Mouse (Mus musculus): ENCODE measurements at regions not wholly inside any gene's neighbourhood (a gene's known extent, or its start where the extent isn't known, plus 50 kb on each side); places are given as distances from the start of the nearest gene placed in this dataset.

DNA sequence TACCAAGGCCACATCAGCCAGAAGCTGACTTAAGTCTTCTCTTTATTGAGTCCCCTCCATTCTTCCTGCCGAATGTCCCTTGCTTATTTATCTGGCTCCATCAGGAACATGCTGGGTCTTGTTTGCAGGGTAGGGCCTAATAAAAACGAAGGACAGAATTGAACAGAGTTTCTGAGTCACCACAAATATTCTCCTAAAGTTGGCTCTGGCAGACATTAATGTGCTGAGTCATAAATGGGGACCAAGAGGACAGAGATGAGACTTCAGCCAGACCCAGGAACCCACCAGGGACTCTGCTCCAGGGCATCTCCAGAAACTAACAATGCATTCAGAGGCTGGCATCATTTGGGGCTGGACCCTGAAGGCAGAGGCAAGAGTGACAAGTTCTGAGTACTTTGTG lies 143.4 kb upstream of the Nectin1 start:
- DNase-seq (ENCODE audit: low spot score in 2 of 2) = no peak

DNA sequence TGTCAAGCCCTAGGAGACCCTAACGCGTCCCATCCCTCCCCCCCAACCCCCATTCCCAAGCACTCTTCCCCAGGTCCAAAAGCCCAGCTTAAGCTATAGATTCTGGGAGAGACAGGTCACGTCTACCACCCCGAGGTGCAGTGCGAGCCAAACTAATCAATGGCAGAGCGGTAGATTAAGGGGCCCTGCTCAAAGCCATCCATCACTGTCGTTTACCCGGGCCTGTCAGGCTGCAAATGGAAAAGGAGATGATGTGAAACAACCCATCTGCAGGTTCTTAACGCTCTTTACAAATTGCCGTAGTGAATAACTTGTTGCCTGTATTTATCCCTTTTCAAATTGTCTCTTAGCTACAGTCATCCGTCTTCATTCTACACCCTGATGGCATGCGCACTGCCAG lies 126.2 kb upstream of the Nectin1 start:
- DNase-seq (ENCODE audit: low spot score in 2 of 2) = no peak

DNA sequence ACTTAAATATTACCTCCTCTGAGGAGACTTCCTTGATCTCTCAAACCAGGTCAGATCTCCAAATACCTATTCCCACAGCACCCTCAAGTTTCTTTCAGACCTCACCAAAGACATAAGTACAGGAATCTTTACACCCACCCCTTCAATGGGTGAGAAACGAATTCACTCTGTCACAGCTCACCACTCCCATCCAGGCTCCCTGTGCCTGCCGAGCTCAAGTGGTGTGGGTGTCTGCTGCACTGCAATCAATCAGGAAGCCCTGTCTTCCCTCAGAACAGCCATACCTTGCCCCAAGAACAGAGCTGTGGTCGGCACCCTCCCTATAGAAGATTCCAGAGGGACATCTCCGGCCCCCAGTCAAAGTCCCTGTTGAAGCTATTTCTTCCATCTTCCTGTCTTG lies 116.2 kb upstream of the Nectin1 start:
- DNase-seq (ENCODE audit: low spot score in 2 of 2) = no peak

DNA sequence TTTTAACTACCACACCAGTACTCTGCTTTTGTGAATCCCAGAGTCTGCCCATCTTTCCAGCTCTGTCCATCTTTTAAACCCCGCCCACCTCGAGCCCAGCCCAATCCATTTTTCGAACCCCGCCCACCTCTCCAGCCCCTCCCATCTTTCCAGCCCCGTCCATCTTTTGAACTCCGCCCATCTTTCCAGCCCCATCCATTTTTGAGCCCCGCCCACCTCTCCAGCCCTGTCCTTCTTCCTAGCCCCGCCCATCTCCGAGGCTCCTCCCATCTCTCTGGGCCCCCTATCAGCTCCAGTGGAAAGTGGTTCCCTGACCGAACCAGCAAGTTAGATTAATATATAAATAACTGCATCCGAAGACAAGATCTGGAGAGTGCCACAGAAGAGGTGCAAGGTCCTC lies 115.0 kb upstream of the Nectin1 start:
- DNase-seq (ENCODE audit: low spot score in 2 of 2) = peak in 1 of 2 experiments; percentile 66

DNA sequence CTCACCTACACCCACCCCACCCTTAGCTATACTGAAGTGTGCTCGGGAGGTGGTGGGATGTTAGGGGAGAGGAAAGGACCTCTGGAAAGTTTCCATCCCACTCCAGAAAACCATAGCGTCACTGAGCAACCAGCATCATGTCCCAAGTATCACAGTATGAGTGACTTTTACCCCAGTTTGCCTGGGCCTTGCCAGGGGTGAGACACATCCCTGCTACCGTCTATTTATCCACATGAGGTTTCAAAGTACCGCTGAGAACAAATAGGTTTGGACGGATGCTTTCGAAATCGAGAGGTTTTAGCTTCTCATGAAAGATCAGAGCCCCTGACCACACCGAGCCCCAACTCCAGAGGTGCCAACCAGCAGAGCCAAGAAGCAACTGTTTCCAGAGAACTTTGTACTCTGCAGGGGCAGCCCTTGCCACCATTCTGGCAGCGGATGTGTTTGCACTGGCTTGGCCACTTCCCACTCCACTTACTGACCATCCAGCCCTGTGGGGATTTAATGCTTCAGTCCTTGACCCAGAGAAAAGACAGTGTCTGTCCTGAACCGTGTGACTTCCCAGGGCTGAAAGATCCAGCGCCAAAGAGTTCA lies 107.3 kb upstream of the Nectin1 start:
- no peak for DNase-seq (ENCODE audit: low spot score in 2 of 2)

DNA sequence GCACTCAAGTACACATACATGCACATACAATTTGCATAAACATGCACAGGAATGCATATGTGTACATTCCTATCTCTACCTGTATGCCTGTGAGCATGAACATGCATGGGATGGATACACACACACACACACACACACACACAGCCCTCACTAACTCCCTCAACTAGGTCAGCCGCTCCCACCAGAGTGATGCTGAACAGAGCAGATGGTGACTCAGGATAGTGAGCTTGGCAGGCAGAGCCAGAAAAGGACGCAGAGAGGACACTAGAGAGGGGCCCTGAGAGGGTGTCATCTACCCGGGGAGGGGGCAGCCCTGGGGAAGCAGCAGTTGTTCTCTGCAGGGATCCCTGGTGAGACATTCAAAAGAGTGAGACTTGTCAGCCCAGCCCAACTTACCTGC lies 85.6 kb upstream of the Nectin1 start:
- no peak for DNase-seq (ENCODE audit: low spot score in 2 of 2)

DNA sequence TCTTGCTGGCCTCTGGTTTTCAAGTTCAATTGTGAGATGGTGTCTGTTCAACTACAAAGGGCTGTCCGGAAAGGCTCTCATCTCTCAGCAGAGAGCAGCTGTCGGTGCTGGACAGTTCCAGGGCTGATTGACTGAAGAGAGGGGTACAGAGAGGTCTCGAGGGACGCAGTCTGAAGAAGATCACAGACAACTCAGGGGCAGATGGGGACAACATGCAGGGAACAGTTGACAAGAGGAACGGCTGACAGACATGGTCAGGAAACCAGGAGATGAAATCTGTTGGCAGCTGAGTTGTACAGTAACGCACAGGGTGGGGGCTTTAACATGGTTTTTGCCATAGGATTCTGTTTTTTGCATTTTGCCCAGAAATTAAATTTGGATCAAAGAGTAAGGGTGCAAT lies 84.5 kb upstream of the Nectin1 start:
- DNase-seq (ENCODE audit: low spot score in 2 of 2) = no peak

DNA sequence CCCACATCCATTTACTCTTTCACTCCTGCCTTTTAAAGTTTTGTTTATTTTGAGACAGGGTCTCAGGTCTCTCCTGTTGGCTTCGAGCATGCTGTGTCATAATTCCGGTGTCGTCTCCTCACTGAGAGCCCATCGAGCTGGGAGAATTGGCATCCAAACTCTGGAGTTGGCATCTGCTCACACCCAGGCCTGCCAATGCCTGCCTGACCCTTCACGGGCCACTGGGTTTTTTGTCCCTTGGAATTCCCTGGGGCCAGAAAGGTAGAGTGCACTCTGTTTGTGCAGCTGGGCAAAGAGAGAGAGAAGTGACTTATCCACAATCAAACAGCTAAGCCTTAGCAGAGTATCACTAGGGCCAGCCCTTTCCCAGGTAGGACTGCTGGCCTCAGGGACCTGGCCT lies 83.6 kb upstream of the Nectin1 start:
- no peak for DNase-seq (ENCODE audit: low spot score in 2 of 2)

DNA sequence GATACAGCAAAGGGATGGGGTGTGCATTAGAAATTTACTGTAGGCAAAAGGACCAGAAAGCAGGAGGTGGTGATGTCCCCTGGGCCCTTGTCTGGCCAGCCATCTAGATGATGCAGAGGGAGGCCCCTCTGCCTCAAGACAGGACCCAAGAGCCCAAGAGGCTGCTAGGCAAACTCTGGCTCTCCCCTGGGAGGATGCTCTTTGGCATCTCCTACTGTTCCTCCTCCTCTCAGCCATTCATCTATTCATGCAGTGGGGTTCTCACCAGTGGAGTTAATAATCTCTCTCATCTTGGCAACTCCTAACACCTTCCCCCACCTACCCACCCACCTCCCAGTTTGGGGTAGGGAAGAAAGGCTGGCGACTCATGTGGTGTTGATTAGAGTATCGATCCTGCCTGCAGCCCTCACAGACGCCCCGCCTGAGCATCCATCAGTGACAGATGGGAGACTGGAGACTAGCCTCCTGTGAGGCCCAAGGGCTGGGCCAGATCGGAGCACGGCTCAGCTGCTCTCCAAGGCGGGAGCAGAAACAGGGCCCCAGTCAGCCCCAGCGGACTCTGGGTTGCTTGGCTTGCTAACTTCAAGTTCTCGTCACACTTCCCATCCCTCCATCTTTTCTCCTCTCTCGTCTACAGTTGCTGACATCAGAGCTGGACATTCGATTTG lies 82.8 kb upstream of the Nectin1 start:
- DNase-seq (ENCODE audit: low spot score in 2 of 2) = no peak

DNA sequence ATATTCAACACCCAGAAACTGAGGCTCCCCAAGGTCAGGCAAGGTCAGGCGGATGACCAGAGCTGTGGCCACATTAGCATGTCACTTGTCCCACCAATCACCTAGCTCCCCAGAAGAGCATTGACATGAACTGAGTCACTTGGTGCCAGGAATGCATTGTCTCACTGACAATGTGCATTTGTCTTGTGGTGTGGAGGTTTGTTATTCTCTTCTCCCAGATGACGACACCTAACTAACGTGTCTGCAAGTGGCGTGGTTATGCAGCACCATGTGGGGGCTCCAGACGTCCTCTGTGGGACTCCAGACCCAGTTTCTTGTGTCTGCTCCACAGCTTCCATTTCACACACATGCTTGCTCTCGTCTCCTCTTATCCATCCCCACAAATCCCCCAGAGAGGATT lies 82.1 kb upstream of the Nectin1 start:
- DNase-seq (ENCODE audit: low spot score in 2 of 2) = no peak

DNA sequence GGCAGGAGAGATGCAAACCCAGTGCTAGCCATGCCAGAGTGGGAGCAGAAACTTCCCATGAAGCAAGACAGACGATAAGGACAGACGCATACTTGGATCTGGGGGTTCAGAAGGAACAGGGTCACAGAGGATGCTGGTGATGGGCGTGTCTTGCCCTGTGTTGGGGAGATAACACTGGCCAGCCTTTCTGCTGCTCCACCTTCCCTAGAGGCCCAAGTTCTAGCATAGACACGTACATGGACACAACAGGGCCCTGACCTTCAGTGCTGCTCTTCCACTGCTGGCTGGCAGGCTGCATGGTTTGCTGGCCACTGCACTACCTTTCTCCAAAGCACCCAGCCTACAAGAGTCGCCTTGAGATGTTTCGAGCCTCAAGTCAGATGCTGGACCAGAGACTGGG lies 76.4 kb upstream of the Nectin1 start:
- no peak for DNase-seq (ENCODE audit: low spot score in 2 of 2)

DNA sequence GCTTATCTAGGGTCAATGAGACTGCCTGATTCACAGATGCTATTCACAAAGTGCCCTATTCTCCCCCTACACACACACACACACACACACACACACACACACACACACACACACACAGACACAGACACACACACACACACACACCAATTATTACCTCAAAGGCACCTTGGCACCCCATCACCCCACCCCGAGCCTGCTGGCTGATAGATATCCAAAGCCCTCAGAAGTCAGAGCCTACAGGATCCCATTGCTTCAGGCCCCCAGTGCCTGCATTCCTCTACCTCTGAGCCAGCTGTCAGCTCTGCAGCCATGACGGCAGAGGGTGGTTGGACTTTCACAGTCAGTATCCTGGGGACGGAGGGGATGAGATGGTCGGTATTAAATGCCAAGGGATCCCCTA lies 75.8 kb upstream of the Nectin1 start:
- DNase-seq (ENCODE audit: low spot score in 2 of 2) = no peak

DNA sequence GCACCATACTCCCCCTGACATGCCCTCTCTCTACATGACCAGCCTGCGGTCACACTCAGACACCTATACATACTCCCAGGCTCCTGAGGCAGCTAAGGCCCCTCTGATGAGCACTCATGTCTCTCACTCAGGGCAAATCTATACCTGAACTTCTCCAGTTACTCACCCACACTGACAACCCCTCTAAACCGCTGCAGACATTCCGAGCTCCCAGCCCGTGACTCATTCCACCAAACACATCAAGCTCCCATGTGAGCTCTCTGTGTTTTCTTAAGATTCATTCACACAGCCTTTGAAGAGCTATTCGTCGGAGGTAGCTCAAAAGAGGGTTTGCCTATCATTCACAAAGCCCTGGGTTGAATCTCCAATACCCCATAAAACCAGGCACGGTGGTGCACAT lies 75.1 kb upstream of the Nectin1 start:
- no peak for DNase-seq (ENCODE audit: low spot score in 2 of 2)

DNA sequence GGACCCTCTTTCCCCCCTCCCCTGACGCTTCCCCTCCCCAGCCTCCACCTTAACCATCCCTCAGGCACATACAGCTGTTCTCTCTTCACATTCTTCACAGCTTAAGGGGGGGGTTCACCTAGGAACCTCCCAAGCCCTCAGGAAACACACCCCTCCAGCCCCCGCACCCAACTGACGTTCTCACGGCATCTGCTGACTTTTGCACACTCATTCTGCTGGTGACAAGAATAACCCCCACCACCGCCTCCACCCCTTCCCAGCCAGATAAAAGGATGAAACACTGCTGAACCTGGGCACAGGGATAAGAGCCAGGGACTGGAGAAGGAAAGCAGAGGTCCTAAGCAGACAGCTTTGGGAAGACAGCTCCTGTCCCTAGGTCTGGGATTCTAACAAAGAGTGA lies 73.2 kb upstream of the Nectin1 start:
- DNase-seq (ENCODE audit: low spot score in 2 of 2) = no peak

DNA sequence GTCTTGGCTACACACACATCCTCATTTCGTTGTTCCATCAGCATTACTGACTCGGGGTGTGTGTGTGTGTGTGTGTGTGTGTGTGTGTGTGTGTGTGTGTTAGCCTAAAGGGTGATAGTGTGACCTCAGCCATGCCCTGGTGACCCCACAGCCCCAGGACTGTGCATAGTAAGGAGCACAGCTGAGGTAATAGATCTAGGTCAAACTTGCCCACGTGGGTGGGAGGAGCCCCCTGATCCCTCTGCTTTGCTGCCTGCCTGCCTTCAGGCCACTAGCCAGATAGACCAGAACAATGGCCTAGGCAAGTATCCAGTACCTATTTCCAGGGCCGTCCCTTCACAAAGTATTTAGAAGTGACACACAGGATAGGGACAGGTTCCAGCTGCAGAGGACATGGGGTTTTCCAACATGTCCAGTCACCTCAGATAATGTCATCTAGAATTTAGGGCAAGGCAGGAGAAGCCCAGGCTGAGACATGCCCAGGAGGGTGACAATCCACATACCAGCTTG lies 70.6 kb upstream of the Nectin1 start:
- no peak for DNase-seq (ENCODE audit: low spot score in 2 of 2)

DNA sequence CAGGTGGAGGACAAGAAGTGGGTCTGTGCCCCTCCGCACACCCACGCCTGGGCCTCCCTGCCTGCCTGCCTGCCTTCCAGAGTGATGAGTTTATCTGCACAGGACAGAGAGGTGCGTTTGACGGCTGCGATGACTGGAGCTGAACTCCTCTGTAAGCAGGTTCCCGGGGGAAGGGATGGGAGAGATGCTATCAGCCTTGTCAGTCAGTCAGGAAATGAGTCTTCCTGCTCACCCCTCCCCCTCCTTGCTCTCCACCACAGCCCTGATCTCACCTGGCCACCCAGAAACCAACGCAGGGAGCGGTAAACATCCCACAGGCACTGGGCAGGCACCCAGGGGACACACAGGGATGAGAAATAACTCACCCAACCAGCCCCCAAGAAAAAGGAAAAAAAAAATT lies 69.5 kb upstream of the Nectin1 start:
- no peak for DNase-seq (ENCODE audit: low spot score in 2 of 2)

DNA sequence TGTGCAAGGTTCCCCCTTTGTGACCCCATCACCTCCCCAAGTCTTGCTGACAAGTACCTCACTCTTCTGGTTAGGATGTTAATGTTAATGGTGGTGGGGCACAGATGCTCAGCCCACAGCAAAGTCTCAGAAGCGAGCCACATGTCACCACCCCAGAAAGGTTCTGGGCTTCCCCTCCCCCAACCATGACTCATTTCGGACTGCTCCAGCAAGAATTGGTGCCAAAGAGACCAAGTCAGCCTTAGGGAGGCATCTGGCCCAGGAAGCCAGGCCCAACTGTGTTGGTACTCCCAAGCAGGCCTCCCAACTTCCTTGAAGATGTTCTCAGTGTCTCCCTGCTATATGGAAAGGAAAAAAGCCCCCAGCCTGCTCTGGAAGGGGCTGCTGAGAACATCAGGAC lies 67.8 kb upstream of the Nectin1 start:
- no peak for DNase-seq (ENCODE audit: low spot score in 2 of 2)

DNA sequence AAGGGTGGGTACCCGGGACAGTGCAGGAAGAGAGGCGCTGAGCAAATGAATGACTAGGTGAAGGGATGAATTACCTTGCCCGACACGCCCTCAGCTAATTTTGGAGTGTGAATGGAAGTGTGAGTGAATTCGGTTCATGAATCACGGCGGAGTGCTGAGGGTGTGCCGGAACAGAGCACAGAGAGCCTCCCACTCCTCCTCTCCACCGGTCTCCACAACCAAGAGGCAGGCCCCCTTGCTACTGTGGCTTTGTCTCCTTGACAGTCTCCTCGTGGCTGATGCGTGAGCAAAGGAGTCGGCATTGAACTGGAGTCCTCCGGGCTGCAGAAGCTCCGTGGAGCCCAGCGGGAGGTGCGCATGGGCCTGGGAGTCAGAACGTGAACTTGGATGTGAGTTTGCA lies 64.5 kb upstream of the Nectin1 start:
- no peak for DNase-seq (ENCODE audit: low spot score in 2 of 2)

DNA sequence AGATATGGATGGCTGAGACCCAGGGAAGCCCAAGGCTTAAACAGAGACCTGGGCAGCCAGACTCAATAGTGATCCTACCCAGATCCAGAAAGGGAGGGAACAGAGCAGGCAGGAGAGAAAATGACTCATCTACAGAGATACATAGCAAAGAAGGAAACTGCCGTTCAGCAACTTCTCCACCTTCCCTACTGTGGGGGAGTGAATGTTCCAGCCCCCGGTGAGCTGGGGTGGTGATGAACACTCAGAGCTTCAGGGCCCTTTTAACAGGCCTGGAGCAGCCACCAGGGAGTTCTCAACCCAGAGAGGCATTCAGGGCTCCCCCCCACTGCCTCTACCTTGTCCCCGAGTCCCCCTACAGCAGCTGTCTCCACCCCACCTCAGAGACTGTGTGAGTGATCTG lies 62.5 kb upstream of the Nectin1 start:
- DNase-seq (ENCODE audit: low spot score in 2 of 2) = no peak

DNA sequence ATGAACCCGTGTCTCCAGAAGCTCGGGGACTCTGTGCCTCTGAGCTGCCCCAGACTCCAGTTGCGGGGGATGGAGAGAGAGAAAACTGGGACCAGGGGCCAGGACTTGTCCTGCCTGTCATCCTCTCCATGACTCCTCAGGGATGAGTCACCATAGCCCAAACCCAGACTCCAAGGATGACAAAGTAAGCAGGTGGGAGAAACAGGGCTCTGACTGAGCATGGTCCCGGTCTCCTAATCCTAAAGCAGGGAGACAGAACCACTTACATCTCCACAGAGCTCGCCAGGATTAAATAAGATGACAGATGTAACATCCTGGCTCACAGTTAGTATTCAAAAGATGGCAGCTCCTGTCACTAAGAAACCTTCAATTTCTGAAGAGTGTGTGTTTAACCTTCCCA lies 61.7 kb upstream of the Nectin1 start:
- no peak for DNase-seq (ENCODE audit: low spot score in 2 of 2)

DNA sequence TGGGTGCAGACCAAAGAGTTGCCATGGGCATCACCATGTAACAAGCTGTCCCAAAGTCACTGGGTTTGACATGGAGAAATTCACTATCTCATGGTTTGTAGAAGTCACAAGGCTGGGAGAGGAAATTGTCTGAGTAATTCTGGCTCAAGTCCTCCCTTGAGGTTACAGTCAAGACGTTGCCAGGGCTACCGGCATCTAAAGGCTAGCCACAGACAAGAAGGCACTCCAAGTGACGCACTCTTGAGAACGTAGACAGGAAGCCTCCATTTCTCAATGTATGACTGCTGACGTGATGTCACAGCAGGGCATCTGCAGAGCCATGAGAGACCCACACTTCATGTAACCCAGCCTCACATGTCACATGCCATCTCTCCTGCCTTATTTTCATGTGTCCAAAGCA lies 59.2 kb upstream of the Nectin1 start:
- no peak for DNase-seq (ENCODE audit: low spot score in 2 of 2)

DNA sequence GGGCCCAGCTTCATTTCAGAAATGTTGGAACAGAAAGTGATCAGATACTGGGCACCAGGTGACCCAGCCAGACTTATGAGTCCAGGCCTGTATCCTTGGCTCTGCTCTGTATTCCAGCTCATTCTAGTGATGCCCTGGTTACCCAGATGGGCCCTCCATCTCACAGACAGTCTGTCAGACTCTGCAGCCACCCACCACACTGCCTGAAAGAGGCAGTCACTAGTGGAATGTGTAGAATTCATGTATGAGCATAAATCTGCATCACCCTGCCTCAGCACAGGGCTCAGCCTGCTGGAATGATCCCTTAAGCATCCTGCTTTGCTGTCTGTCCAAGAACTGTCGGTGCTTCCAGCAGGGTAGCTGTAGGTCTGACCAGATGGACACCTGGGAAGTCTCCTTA lies 51.8 kb upstream of the Nectin1 start:
- no peak for DNase-seq (ENCODE audit: low spot score in 2 of 2)

DNA sequence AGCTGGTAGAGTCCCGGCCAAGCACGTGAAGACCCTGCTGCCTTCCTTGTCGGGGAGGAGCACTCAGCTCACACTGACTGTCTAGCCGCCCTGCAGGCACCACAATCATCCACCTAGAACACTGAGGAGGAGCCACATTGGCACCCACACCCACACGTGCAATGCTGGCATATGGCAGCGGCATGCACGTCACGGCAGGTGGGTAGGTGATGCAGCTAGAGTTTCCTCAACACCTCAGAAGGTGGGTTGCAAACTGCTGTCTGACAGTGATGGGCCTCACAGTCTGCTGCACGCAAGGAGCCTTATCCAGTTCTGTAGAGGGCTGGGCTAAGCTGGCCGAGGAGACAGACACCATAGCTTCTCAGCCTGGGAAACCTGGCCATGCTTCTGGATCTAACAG lies 51.2 kb upstream of the Nectin1 start:
- no peak for DNase-seq (ENCODE audit: low spot score in 2 of 2)

Measured in urinary bladder, postnatal 4 days (tissue).